Mouse (Mus musculus) kidney, adult 2 months (tissue): Measurements from ENCODE around the gene Pdzd7. TPM values are rescaled to one million over a fixed set of nuclear protein-coding genes. Genes with fewer than 3 reads are reported as not detected.
A peak's percentile ranks its signal among the peaks of the same experiment; 100 is the strongest.

Source experiments
- DNase-seq: peaks from one replicate; pipeline ENCODE4 v3.0.0; 2021
- H3K27ac ChIP-seq: fragments of 200-500 bp; 2 replicates; pipeline ENCODE4 v1.5.1; 2012; ENCODE audit warnings: low read depth, low read length, control low read depth, inconsistent platforms; ENCODE audit not compliant: insufficient read depth
- H3K27me3 ChIP-seq: fragments of 200-500 bp; replicated peaks from 2 replicates; pipeline ENCODE4 v1.6.1; 2012; ENCODE audit warnings: mild to moderate bottlenecking, moderate library complexity, low read length, inconsistent platforms; ENCODE audit not compliant: control insufficient read depth, insufficient read depth
- H3K36me3 ChIP-seq: fragments of 200-500 bp; 2 replicates; pipeline ENCODE4 v1.6.1; 2012; ENCODE audit warnings: mild to moderate bottlenecking, moderate library complexity, low read length, inconsistent platforms; ENCODE audit not compliant: control insufficient read depth, insufficient read depth
- H3K4me1 ChIP-seq: fragments of 200-500 bp; 2 replicates; pipeline ENCODE4 v1.6.1; 2011; ENCODE audit warnings: low read length; ENCODE audit not compliant: control insufficient read depth, insufficient read depth
- H3K4me3 ChIP-seq: fragments of 200-500 bp; 2 replicates; pipeline ENCODE4 v1.5.1; 2011; ENCODE audit warnings: mild to moderate bottlenecking, low read depth, low read length, control low read depth; ENCODE audit not compliant: insufficient read depth
- CTCF ChIP-seq: fragments of 200-500 bp; conservative IDR thresholded peaks from 2 replicates; pipeline ENCODE4 v1.5.1; 2011; ENCODE audit warnings: low read depth, mild to moderate bottlenecking, control low read depth, low read length, moderate library complexity, mixed read lengths; ENCODE audit not compliant: insufficient read depth, insufficient read length
- POLR2A ChIP-seq: fragments of 200-500 bp; IDR thresholded peaks from one replicate; pipeline ENCODE4 v1.6.1; 2011; ENCODE audit warnings: low read depth, low read length, control low read depth
- WGBS: fragments of 180-500 bp; shearing (Covaris S2); methylation state at CpG from one replicate; pipeline ENCODE4 v1.1.7; 2018; 5-methylcytosine and 5-hydroxymethylcytosine counted together
- polyA plus RNA-seq: library from polyadenylated mRNA; depleted of rRNA; stranded (reverse); fragments of >200 nt; gene quantifications from 2 replicates; pipeline ENCODE4 v1.2.3, GENCODE M21; 2012

Pdzd7 gene
- polyA plus RNA-seq, 1 experiment, result 0.74 TPM

DNA sequence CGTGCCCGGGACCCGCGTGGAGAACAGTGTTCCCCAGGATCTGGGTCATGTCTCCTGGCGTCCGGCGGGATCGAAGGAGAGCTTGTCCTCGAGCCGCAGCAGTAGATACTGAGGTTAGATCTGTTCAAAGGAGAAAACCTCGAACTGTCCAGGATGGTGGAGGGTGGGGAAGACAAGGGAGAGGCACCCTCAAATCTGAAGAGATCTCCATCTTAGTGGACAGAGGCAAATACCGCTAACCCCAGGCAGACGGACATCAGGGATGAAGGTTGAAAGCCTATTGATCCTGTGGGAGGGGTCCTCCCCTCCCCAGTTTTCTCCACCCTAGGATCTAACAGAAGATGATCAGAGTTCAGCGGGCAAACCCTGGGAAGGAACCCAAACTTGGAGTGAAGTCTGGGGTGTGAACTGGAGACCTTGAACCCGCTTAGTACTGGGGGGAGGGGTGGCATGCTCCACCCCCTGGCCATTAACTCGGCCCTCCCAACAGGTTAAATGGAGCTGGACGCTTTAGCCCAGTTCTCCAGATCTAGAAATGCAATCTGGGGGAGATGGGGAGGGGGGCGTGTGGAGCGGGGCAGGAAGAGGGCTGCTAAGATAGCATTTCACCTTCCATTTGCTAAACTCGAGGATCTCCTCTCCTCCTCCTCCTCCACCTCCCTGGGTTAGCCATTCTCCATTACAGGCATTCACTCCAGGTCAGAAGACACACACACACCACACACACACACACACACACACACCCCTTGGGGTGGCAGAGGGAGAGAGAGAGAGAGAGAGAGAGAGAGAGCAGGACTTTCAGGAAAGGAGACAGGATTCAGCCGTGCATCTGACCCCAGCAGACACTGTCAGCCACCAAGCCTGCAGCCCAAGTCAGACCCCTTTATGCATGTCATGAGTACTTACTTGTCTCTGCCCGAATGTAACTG lies 55.7 kb downstream of the Pdzd7 start:
- Histone ChIP-seq H3K4me3 (peak overlapping the region; percentile 49), H3K27ac (peak overlapping the region; percentile 21; the same call in 1 of the 2 replicates), H3K4me1 (peaks cover 23% of the 10 kb centered on the region), H3K27me3 (no peaks in the 10 kb centered on the region), H3K36me3 (no peaks in the 10 kb centered on the region)
- DNase-seq, result peak; percentile 90
- TF ChIP-seq POLR2A, result no peak
- TF ChIP-seq CTCF, result no peak
- 9% methylated on average over 22 of the region's 22 CpGs for WGBS

DNA sequence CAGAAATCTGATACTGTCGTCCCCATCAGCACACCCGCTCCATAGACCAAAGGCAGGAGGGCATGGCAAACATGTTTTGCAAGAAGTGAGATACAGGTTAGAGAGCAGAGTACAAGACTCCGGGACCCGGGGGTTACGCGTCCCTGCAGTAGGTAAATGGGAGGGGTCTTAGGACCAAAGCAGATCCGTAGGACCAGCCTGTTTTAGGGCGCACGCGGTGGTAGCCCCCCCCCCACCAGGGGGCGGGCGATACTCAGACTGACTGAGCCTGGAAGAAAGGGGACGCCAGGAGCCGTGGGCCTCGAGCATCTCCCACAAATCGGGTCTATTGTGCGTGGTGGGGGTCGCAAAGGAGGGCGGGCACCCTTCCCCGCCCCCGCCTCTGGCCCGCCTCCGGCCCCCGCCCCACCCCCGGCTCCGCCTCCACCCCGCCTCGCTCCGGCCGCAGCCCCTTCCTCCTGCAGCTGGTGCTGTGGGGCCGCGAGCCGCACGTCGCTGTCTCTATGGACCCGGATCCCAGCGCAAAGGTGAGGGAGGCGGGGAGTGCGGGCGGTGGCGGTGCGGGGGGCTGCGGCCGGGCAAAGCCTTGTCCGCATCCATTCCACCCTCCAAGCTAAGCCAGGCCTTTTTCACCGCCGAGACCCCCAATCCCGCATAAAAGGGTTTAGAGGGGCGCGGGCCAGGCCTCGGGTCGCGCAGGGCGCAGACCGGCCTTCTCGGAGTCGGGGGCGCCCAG lies 56.5 kb downstream of the Pdzd7 start, which contains the start of gene Sema4g:
Gene Sema4g (plus strand): TSS at position 271 of the 736 bp plus-strand sequence.
- Histone ChIP-seq H3K4me3 (peak within 1 kb of the TSS; percentile 49), H3K4me1 (peaks cover 23% of the 10 kb centered on the region), H3K27ac (peak within 1 kb of the TSS; percentile 21; the same call in 1 of the 2 replicates), H3K36me3 (no peaks in the 10 kb centered on the region), H3K27me3 (no peaks in the 10 kb centered on the region)
- under 1% methylated on average over 47 of the region's 58 CpGs for WGBS
- DNase-seq, result peak; percentile 39
- no peak for TF ChIP-seq POLR2A
- 0 out of 2 replicates have a peak, but pooled peaks have one; percentile 12 for TF ChIP-seq CTCF

DNA sequence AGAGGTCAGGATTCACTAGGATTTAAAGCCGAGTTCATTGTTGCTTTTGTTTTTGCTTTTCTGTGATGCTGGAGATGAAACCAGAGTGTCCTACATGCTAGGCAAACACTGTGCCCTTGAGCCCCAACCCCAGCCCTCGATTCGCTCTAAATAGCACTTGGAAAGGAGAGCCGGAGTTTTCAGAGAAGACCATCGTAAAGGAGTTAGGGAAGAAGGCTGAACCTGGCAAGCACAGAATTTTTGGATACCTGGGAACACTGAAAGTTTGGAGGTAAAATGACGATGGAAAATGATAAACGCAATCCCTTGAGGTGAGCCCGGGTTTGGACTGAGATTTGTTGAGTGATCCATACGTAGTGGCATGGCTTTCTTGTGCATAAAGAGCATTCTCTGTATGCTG lies 57.2 kb downstream of the Pdzd7 start:
- peaks cover 23% of the 10 kb centered on the region for H3K4me1 ChIP-seq
- TF ChIP-seq CTCF, result no peak
- TF ChIP-seq POLR2A, result no peak
- H3K4me3 ChIP-seq, result no peak overlapping the region

DNA sequence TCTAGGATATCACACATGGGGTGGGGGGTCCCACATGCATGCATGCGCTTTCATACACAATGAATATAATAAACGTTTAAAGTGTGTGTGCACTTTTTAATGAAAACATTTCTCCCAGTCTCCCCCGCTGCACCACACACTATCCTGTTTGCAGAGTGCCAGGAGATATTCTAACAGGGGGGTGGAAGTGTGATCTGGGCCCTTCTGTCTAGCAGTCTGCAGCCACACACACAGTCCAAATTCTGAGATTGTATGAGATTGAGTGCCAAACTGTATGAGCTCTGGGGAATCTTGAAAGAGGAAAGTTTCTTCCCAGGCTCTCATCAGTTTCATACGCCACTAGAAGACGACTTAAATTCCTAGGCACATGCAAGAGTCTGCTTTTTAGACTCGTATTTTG lies 57.7 kb downstream of the Pdzd7 start:
- Histone ChIP-seq H3K27me3 (no peaks in the 10 kb centered on the region), H3K4me1 (peaks cover 23% of the 10 kb centered on the region), H3K4me3 (no peak overlapping the region), H3K27ac (no peak overlapping the region), H3K36me3 (no peaks in the 10 kb centered on the region)
- DNase-seq, result no peak
- 76% methylated on average over 6 of the region's 6 CpGs for WGBS
- TF ChIP-seq CTCF (no peak), POLR2A (no peak)

More for the DNA sequence above, 57.2 kb downstream of the Pdzd7 start:
- Histone ChIP-seq H3K27ac (no peak overlapping the region), H3K36me3 (no peaks in the 10 kb centered on the region), H3K27me3 (no peaks in the 10 kb centered on the region)
- DNase-seq, result no peak
- 50% methylated on average over 9 of the region's 9 CpGs for WGBS

DNA sequence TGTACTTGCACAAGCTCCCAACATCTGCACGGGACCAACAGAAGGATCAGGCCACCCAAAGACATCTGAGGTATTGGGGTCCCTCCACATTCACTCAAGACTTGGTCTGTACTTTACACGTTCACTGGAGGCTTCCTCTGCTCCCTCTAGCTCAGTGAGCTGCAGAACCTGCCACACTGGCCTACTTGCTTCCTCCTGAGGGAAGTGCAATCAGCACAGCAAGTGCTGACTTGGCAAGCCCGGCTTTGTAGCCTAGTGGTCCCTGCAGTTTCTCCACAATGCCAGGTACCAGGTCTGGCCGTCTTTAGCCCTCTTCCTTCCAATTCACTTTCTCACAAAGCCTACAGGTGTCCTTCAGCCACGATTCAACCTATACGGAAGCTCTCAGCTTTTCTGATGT lies 58.5 kb downstream of the Pdzd7 start:
- Histone ChIP-seq H3K27me3 (no peaks in the 10 kb centered on the region), H3K4me3 (no peak overlapping the region), H3K27ac (no peak overlapping the region), H3K4me1 (peaks cover 23% of the 10 kb centered on the region), H3K36me3 (no peaks in the 10 kb centered on the region; the same call in 1 of the 2 replicates)
- WGBS, result 77% methylated on average over 6 of the region's 6 CpGs
- no peak for TF ChIP-seq CTCF
- no peak for TF ChIP-seq POLR2A
- DNase-seq, result no peak

DNA sequence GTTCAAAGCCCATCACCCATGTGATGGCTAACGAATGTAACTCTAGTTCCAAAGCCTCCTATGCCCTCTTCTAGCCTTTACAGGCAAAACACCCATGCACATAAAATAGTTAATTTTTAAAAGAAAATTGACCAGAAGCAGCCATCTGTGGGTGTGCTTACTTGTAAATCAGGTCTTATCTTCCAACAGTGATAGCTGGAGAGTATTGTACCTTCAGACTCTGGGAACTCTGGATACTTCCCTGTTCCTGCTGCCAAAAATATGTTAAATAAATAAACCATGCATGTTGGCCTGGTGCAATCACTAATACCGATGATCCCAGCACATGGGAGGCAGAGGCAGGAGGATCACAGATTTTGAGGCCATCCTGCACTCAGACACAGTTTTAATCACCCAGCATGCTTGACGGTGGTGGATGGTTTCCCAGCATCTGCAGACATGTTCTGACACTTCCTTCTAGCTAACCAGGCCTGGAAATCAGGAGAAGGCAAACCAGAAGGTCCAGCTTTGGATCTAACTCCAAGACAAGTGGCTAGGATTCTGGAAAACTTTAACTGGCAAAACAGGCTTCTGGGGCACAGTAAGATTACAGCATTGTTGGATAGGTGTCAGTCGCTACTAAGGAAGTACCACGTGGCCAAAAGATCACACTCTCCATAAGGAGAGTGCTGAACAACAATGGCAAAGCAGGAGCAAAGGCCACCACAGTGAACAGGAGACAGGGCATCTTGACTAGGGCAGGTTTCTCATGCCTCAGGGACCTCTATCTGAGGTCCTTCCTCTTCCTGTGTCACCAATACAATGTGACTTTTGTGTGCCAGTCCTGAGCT lies 60.1 kb downstream of the Pdzd7 start:
- TF ChIP-seq POLR2A (no peak), CTCF (no peak)
- WGBS, result 26% methylated on average over 5 of the region's 5 CpGs
- Histone ChIP-seq H3K4me1 (peaks cover 13% of the 10 kb centered on the region), H3K36me3 (peaks cover 2% of the 10 kb centered on the region; the same call in 1 of the 2 replicates), H3K4me3 (no peak overlapping the region), H3K27ac (no peak overlapping the region; the same call in 1 of the 2 replicates), H3K27me3 (no peaks in the 10 kb centered on the region)
- DNase-seq, result peak; percentile 73
